Mouse (Mus musculus) intestine, embryonic 14.5 days (tissue): ENCODE data around the gene Acvrl1. TPM values are rescaled to one million over a fixed set of nuclear protein-coding genes. Genes with fewer than 3 reads are reported as not detected.
A peak's percentile ranks its signal among the peaks of the same experiment; 100 is the strongest.

Source experiments
- ATAC-seq: fragments of 200-750 bp; cut with Nextera tagmentation; replicated peaks from 2 replicates; pipeline ENCODE4 v1.8.0; 2017; ENCODE audit warnings: low read depth, moderate number of reproducible peaks, moderate TSS enrichment, moderate library complexity; ENCODE audit not compliant: low FRiP score, low TSS enrichment
- DNase-seq: peaks from one replicate; pipeline ENCODE4 v3.0.0-alpha.2; 2018; ENCODE audit warnings: low spot score
- H3K27ac ChIP-seq: fragments of 300-500 bp; sonication (generic); 2 replicates; pipeline ENCODE4 v1.5.1; 2014; ENCODE audit warnings: low read depth, mild to moderate bottlenecking, control low read depth
- H3K27me3 ChIP-seq: fragments of 300-500 bp; sonication (generic); replicated peaks from 2 replicates; pipeline ENCODE4 v1.6.1; 2014; ENCODE audit warnings: low read length, control low read depth; ENCODE audit not compliant: control insufficient read depth, insufficient read depth
- H3K36me3 ChIP-seq: fragments of 300-500 bp; sonication (generic); 2 replicates; pipeline ENCODE4 v1.6.1; 2014; ENCODE audit warnings: low read length, control low read depth; ENCODE audit not compliant: control insufficient read depth, insufficient read depth
- H3K4me1 ChIP-seq: fragments of 300-500 bp; sonication (generic); replicated peaks from 2 replicates; pipeline ENCODE4 v1.6.1; 2014; ENCODE audit warnings: low read length, control low read depth, mixed read lengths; ENCODE audit not compliant: control insufficient read depth, insufficient read depth
- H3K4me2 ChIP-seq: fragments of 300-500 bp; sonication (generic); 2 replicates; pipeline ENCODE4 v1.6.1; 2014; ENCODE audit warnings: low read length
- H3K4me3 ChIP-seq: fragments of 300-500 bp; sonication (generic); 2 replicates; pipeline ENCODE4 v1.5.1; 2014; ENCODE audit warnings: low read depth, low read length, control low read depth, mixed read lengths
- H3K9ac ChIP-seq: fragments of 300-500 bp; sonication (generic); 2 replicates; pipeline ENCODE4 v1.6.1; 2014; ENCODE audit warnings: mild to moderate bottlenecking, low read length
- H3K9me3 ChIP-seq: fragments of 300-500 bp; sonication (generic); 2 replicates; pipeline ENCODE4 v1.6.1; 2016; ENCODE audit warnings: low read length, control low read depth; ENCODE audit not compliant: control insufficient read depth
- WGBS: fragments of 180-500 bp; shearing (Covaris S2); extraction: QIAGEN DNeasy Blood & Tissue Kit; methylation state at CpG from one replicate; pipeline ENCODE4 v1.1.7; 2014; 5-methylcytosine and 5-hydroxymethylcytosine counted together
- polyA plus RNA-seq: library from polyadenylated mRNA; unstranded; fragments of >200 nt; fragmentation: Nextera tagmentation; extraction: Ambion mirVana; gene quantifications from 2 replicates; pipeline ENCODE4 v1.2.1, GENCODE M21; 2014

The Acvrl1 gene
- polyA plus RNA-seq, 1 experiment from 2014 or later, result 16.5 TPM

DNA sequence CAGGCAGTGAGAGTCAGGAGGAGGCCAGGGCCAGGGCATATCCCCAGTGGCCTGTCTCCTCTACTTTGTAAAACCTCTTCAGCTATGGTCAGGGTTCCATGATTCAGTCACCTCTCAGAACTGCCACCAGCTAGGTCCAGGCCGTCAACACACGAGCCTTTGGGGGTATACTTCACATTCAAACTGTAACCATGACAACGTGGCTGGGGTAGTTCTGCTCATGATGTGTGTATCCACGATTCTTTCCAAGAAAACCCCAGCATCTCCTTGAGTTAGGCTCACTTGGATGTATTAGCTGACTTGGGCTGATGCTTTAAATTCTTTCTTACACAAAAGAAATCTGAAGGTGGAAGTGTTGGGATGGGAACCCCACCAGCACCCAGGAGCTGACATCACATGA lies 40.0 kb upstream of the Acvrl1 start:
- ATAC-seq (no peak), DNase-seq (no peak)
- Histone ChIP-seq H3K27ac (no peak overlapping the region), H3K4me3 (no peak overlapping the region), H3K27me3 (no peaks in the 10 kb centered on the region), H3K4me1 (peaks cover under 1% of the 10 kb centered on the region; the same call in 1 of the 2 replicates), H3K4me2 (no peak overlapping the region), H3K9me3 (no peaks in the 10 kb centered on the region), H3K36me3 (no peaks in the 10 kb centered on the region), H3K9ac (no peak overlapping the region)
- 75% methylated on average over 4 of the region's 4 CpGs for WGBS

DNA sequence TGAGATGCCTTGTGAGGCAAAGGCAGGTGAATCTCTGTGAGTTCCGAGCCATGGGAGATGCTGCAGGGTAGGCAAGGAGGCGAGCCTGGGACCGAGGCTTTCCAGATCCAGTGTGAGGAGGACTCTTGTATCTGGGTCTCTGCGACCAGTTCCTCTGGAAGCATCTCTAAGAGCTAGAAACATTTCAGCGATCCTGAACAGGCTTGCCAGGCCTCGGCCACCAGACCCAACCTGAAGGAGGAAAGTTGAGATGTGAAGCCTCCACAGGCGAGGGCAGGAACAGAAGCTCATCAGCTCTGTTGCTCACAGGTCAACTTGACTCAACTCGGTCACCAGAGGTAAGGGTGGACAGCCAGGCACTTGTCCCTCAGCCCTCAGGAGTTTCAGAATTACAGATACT lies 36.8 kb upstream of the Acvrl1 start:
- H3K27me3 ChIP-seq, result no peaks in the 10 kb centered on the region

DNA sequence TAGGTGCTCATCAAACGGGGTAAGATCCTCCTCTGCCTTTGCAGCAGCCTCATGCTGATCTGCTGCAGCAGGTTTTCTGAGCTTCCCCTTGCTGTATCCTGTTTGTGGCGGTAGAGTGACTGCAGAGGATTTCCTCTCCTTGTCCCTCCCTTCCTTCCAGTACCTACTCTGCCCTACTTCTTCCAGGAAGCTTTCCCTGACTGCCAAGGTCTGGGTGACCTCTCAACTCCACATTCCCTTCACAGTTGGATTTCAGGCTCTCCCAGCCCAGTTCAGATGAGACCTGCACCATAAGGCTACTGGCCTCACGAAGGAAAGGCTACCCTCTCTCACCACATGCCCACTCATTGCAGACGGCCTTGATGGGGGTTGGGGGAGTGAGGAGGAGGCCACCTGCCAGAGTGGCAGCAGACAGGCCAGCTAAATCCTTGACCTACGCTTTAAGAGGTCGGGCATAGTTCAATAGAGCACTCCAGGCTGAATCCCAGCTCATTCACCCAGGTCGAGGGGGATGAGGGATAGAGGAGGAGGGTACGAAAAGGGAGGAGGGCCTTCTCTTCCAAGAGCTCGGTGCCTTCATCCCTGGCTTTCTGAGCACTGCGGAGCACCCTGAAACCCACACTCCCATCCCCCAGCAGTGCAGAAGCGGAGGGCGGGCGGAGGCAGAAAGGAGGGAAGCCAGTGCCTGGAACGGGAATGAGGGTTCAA lies 36.0 kb upstream of the Acvrl1 start:
- Histone ChIP-seq H3K4me2 (peak overlapping the region; percentile 16; the same call in 1 of the 2 replicates), H3K4me3 (no peak overlapping the region), H3K9ac (no peak overlapping the region), H3K27ac (peak overlapping the region; percentile 17; the same call in 1 of the 2 replicates), H3K4me1 (peaks cover 4% of the 10 kb centered on the region; the same call in 1 of the 2 replicates), H3K9me3 (no peaks in the 10 kb centered on the region), H3K36me3 (no peaks in the 10 kb centered on the region), H3K27me3 (no peaks in the 10 kb centered on the region)
- ATAC-seq (no peak), DNase-seq (no peak)
- WGBS, result 40% methylated on average over 14 of the region's 14 CpGs

More for the DNA sequence above, 36.8 kb upstream of the Acvrl1 start:
- Histone ChIP-seq H3K4me2 (no peak overlapping the region), H3K36me3 (no peaks in the 10 kb centered on the region), H3K9me3 (no peaks in the 10 kb centered on the region), H3K27ac (no peak overlapping the region), H3K4me1 (peaks cover 4% of the 10 kb centered on the region; the same call in 1 of the 2 replicates), H3K4me3 (no peak overlapping the region), H3K9ac (no peak overlapping the region)
- no peak for ATAC-seq
- no peak for DNase-seq
- WGBS, result 94% methylated on average over 8 of the region's 8 CpGs

DNA sequence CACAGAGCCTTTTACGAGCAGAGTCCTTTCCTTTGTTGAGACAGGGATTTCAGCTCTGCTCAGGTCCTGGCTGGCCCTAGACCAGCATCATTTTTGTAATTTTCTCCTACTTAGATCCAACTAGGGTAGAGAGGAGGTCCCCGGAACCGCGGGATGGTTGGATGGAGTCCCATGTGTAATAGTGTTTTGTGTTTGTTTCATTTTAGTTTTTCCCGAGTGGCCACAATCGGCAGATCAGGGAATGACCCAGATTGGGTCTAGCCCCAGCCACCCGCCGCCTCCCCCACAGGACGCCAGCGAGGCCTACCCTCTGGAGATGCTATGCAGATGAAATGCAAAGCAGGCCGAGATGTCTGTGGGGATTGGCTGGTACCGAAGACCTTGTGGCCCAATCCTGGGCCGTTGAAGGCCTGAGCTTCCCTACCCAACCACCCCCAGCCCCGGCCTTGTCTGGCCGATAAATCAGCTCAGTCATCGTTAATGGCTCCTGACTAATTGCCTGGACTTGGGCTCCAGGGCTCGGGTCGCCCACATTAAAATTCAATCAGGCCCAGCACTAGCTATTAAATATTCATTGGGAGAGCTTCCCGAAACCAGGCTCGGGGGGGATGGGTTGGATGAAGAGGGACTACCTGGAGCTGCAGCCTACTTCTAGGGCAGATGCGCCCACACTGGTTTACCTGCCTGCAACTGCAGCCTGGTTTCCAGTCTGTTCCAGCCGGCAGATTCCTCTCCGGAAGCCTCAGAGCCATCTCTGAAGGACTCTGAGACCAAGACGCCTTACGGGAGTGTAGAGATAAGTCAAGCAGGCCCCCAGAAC lies 35.3 kb upstream of the Acvrl1 start:
- no peaks in the 10 kb centered on the region for H3K9me3 ChIP-seq
- peak overlapping the region; percentile 16; the same call in 1 of the 2 replicates for H3K4me2 ChIP-seq
- H3K9ac ChIP-seq, result no peak overlapping the region
- no peak for DNase-seq
- peak overlapping the region; percentile 17; the same call in 1 of the 2 replicates for H3K27ac ChIP-seq
- H3K4me3 ChIP-seq, result no peak overlapping the region
- H3K4me1 ChIP-seq, result peaks cover 7% of the 10 kb centered on the region
- no peaks in the 10 kb centered on the region for H3K36me3 ChIP-seq
- WGBS, result 28% methylated on average over 25 of the region's 25 CpGs
- no peaks in the 10 kb centered on the region for H3K27me3 ChIP-seq
- ATAC-seq, result peak; percentile 50; the same call in 1 of the 2 replicates

DNA sequence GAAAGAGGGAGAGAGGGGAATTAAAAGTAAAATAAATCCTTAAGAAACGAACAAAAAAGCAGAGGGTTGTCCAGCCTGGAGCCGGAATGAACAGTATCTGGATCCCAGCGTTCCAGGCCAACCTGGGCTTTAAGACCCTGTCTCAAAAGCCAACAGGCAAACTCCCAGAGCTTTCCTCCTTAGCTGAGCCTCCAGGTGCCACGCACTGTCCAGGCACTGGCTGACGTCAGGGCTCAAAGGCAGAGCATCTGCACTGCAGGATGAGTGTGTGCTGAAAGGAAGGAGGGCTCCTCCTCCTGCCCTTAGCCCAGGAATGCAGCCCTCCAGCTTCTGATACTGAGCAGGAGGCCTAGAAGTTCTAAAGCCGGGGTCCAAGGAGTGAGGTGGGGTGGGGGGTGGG lies 34.3 kb upstream of the Acvrl1 start:
- Histone ChIP-seq H3K9me3 (no peaks in the 10 kb centered on the region), H3K4me2 (no peak overlapping the region), H3K4me1 (peaks cover 14% of the 10 kb centered on the region), H3K4me3 (no peak overlapping the region), H3K9ac (no peak overlapping the region), H3K27ac (no peak overlapping the region), H3K27me3 (no peaks in the 10 kb centered on the region), H3K36me3 (no peaks in the 10 kb centered on the region)
- DNase-seq (no peak), ATAC-seq (no peak)
- 27% methylated on average over 6 of the region's 6 CpGs for WGBS

DNA sequence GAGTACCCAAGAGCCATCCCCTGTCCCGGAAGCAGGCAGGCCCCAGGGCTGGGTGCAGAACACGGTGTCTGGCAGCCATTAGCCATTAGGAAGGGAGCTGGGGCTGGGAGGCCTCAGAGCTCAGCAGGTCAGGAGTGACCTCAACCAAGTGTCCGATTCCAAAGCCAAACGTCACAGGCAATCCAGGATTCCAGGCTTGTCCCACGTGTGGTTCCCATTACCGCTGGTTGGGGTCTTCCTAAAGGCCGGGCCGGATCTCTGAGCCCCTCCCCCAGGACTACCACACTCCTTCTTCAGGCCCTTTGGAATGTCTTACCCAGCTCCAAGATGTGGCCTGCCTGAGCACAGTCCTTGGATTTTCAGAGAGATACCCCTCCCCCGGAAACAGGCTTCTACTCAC lies 33.3 kb upstream of the Acvrl1 start:
- no peak overlapping the region for H3K4me3 ChIP-seq
- WGBS, result 42% methylated on average over 9 of the region's 9 CpGs
- H3K9me3 ChIP-seq, result no peaks in the 10 kb centered on the region
- no peaks in the 10 kb centered on the region for H3K36me3 ChIP-seq
- H3K27ac ChIP-seq, result no peak overlapping the region
- H3K4me2 ChIP-seq, result no peak overlapping the region
- no peak for ATAC-seq
- no peak for DNase-seq
- H3K9ac ChIP-seq, result no peak overlapping the region
- H3K27me3 ChIP-seq, result no peaks in the 10 kb centered on the region
- H3K4me1 ChIP-seq, result peaks cover 14% of the 10 kb centered on the region

DNA sequence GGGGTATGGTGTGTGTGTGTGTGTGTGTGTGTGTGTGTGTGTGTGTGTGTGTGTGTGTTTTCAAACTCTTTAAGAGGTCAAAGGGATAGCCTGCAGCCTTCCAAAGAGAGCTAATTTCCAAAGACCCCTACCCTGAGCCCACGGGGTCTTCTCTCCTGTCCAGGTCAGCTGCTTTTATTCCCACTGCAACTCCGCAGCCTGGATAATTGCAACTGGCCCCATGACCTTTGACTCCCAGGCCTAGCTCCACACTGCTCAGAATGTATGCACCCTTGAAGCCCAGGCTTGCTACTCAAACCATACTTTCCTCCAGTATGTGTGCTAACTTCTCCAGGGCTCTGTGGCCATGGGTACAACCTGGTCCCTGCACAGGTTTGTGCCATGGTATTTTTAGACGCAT lies 32.9 kb upstream of the Acvrl1 start:
- Histone ChIP-seq H3K4me2 (no peak overlapping the region), H3K4me1 (peaks cover 14% of the 10 kb centered on the region), H3K9me3 (no peaks in the 10 kb centered on the region), H3K27ac (no peak overlapping the region), H3K4me3 (no peak overlapping the region), H3K36me3 (no peaks in the 10 kb centered on the region), H3K9ac (no peak overlapping the region), H3K27me3 (no peaks in the 10 kb centered on the region)
- DNase-seq (no peak), ATAC-seq (no peak)
- WGBS, result 62% methylated on average over 3 of the region's 3 CpGs

DNA sequence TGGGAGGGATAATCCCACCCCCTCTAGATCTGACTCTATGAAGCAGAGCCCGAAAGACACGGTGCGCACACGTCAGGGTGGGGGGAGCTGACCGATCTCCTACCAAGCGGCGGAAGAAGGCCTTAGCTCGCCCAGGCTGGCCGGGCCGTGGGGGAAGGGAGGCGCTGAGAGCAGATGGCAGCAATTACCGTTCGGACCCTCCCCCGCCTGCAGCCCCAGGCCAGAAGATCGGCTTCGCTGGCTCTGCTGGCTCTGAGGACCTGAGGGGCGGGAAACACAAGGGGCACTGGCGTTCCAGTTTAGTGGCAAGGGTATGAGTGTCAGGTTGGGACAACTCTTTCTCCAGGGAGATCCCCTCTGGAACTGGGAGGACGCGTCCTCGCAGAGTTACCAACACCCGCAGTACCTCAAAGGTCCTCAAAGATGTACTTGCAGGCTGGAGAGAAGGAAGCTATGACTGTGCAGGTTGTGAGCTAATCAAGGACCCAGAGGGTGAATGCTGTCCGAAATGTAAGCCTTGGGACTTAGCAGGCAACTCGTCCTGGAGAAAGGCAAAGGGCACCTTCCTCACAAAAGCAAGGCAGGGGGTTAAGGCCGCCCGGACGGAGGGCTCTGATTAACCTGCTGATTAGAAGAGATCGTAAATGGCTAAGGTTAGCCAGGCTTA lies 30.2 kb upstream of the Acvrl1 start:
- Histone ChIP-seq H3K9ac (0 out of 2 replicates have a peak overlapping the region, but pooled peaks have one; percentile 21), H3K27me3 (no peaks in the 10 kb centered on the region), H3K9me3 (no peaks in the 10 kb centered on the region), H3K4me2 (peak overlapping the region; percentile 51), H3K36me3 (no peaks in the 10 kb centered on the region), H3K4me3 (no peak overlapping the region), H3K4me1 (peaks cover 14% of the 10 kb centered on the region), H3K27ac (no peak overlapping the region)
- 12% methylated on average over 28 of the region's 28 CpGs for whole genome bisulfite sequencing
- ATAC-seq (peak; percentile 34), DNase-seq (peak; percentile 78)
